Mouse (Mus musculus) heart, postnatal 0 days (tissue): ENCODE measurements at regions not wholly inside any gene's neighbourhood (a gene's known extent, or its start where the extent isn't known, plus 50 kb on each side); places are given as distances from the start of the nearest gene placed in this dataset.

ENCODE experiments used
- CTCF ChIP-seq: IDR thresholded peaks from 2 replicates; pipeline ENCODE4 v1.5.1; 2016; ENCODE audit warnings: antibody characterized with exemption, control low read depth, low read depth
- EP300 ChIP-seq: IDR thresholded peaks from 2 replicates; pipeline ENCODE4 v1.6.1; 2016; ENCODE audit warnings: antibody characterized with exemption, low read depth

DNA sequence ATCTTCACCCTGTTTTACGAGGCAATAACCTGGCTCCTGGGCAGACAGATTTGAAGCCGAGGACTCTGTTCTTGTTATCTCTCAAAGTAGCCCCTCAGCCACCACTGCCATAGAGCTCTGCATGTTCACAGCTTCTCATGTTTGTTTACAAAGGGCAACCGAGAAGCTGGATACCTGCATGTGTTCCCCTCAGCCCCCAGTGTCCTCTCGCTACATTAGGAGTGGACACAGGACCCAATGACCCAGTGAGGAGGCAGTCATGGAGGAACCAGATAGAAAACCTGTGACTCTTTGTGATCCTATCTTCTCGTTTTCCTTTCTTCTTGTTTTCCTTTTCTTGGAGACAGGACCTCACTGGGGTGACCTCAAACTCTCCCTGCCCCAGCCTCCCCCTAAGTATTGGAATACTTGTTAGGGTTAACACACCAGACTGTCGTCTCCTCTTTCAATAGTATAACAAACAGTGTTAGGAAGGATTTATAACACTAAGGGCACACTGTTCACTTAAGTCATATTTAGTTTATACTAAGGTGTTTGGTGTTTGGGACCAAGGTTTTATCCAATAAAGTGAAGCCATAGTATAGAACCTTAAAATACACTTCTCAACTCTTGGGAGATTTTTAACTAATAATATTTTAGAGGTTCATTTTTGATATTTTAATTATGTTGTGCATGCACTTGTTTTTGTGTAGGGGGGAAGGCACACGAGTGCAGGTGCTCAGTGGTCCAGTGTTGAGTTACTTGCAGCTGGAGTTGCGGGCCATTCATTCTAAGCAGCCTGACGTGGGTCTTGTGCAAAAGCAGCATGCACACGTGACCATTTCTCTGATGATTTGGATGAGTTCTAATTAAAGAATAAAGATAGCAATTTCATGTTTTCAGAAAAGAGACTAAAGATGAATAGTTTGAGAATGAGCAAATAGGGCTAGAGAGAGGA is 422.9 kb upstream of the BB014433 start:
- TF ChIP-seq CTCF: no peak
- no peak for TF ChIP-seq EP300
